Mouse (Mus musculus) erythroid progenitor cell, adult 5-6 weeks (primary cell): ENCODE measurements around the gene Hipk2. TPM values are rescaled to one million over a fixed set of nuclear protein-coding genes. Genes with fewer than 3 reads are reported as not detected.

Experiments used
- ATAC-seq: replicated peaks from 2 replicates; pipeline ENCODE4 v1.8.0; 2016; ENCODE audit warnings: moderate number of reproducible peaks, mild to moderate bottlenecking, moderate TSS enrichment, inconsistent platforms; ENCODE audit not compliant: poor library complexity, low FRiP score, severe bottlenecking
- total RNA-seq, 2 experiments: library from RNA; stranded (forward) in 1 of 2; stranded (reverse) in 1 of 2; fragments of 150-400 nt in 1 of 2; fragments of 186-747, 209-891 nt in 1 of 2; gene quantifications; 2 replicates each; pipeline versions ENCODE4 v1.2.3 to v1.2.4; 2015 to 2017; ENCODE audit warnings: low replicate concordance in 2 of 2

The Hipk2 gene
- total RNA-seq, 2 experiments from 2014 or later, result 160 to 280 TPM

GRCm38 (mm10) chr6:38730169-38731146 lies 145.5 kb downstream of the Hipk2 start:
- no peak for ATAC-seq

DNA sequence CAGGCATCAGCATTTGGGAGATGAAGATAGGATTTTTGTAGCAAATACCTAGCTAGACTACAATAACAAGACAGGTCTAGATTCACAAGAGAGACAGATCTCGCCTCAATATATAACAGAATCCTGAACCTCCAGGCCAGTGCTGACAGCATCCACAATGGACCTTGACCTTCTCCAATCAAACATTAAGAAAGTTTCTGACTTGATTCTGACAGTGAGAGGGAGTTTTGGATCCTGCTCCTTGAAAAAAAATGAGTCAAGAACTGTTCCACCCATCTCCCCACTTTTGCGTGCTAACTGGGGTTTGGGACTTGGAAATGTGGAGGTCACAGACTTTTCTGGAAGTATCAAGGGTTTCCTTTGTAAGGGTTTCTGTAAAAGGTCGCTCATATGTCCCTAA lies 150.4 kb downstream of the Hipk2 start:
- ATAC-seq, result no peak

- no peak for ATAC-seq
These were observed 154.6 kb downstream of the Hipk2 start for GRCm38 (mm10) chr6:38721361-38721760.

- ATAC-seq, result no peak
These were observed 156.7 kb downstream of the Hipk2 start for GRCm38 (mm10) chr6:38719229-38719628.

- 0 out of 2 replicates have a peak, but pooled peaks have one; percentile 28 for ATAC-seq
These were observed 157.3 kb downstream of the Hipk2 start for GRCm38 (mm10) chr6:38718625-38719024.

GRCm38 (mm10) chr6:38715881-38716280 lies 160.1 kb downstream of the Hipk2 start:
- ATAC-seq, result no peak

GRCm38 (mm10) chr6:38713957-38714898 lies 161.7 kb downstream of the Hipk2 start:
- ATAC-seq, result no peak

GRCm38 (mm10) chr6:38710449-38710848 lies 165.5 kb downstream of the Hipk2 start:
- no peak for ATAC-seq

DNA sequence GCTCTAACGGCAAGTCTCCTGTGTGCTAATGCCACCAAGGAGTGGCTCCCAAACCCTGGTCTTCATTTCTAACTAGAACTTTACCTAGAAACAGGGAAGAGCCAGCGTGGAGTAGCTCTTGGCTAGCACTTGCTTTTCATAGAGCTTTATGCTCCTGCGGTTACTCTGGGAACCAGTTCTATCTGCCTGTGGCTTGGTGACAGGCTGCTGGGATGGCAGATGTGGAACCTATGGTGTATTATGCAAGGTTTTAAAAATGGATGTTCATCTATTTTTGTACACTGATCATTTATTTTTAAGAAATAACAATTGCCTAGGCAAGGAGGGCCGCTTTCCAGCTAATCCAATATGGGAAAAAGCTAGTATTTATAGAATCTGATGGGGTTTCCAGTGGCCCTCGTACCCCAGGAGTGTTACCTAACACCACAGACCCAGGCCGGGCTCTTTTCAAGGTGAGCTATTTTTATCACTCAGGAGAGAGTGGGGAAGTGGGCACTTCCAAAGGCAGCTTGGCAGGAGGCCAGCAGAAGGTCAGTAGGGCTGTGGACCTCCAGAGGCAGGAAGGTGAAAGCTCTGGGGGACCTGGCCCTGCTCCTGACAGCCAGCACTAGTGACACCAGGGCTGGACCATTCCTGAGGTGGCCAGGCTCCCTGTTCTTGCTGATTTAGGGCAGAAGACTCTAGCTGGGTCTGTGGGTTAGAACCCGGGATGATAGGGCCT lies 171.5 kb downstream of the Hipk2 start:
- no peak for ATAC-seq

- ATAC-seq, result no peak
These were observed 172.4 kb downstream of the Hipk2 start for GRCm38 (mm10) chr6:38703526-38703925.

DNA sequence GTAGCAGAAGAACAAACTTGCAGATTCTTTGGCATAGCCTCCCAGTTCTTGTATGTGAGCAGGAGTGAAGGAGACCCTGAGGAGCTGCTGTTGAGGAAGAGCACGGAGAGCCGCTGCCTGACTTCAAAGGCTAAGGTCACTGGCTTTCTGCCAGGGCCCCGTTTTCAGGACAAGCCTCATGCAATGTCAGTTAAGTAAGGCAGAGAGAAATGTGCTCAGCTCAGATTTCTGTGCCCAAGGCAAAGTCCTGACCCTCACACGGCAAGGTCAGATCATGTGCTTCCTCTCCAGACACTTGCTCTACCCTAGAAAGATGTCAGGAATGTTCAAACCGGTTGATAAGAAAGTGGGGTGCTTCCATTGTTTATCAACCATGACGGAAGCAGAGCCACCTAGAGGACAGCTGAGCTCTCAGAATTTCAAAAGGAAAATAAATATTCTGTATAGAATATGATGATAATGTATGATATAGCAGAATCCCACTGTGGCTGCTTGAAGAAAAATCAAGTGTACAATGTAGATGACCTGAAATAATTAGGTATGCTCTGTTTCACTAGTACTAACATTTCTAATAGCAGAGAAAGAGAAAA lies 173.1 kb downstream of the Hipk2 start:
- ATAC-seq, result no peak

GRCm38 (mm10) chr6:38701421-38701820 lies 174.5 kb downstream of the Hipk2 start:
- no peak for ATAC-seq

DNA sequence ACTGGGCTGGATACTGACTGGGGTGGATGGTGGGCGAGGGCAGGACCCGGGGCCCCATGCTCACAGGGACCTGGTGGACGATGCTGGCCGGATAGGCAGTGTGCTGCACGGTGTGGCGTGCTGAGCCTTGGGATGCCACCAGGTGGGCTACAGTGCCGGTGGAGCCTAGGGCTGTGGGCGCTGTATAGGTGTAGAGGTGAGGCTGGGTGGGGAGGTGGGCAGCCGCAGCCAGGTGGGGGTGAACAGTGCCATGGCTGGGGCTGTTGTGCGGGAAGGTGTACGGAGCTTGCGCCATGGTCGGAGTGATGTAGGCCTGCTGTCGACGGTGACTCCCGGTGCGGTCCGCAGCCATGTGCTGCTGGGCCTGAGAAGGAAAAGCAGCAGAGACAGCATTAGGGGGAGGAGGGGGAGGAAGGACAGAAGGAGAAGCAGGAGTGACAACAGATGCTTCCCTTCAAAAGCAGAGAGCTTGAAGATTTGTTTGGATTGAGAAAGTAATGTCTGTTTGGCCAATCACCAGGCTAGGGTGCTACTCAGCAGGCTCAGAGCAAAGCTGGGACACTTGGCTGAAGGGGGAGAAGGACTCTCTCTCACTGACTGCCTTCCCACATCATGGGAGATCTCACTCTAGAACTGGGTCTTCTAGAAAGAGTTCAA lies 177.6 kb downstream of the Hipk2 start:
- no peak for ATAC-seq

DNA sequence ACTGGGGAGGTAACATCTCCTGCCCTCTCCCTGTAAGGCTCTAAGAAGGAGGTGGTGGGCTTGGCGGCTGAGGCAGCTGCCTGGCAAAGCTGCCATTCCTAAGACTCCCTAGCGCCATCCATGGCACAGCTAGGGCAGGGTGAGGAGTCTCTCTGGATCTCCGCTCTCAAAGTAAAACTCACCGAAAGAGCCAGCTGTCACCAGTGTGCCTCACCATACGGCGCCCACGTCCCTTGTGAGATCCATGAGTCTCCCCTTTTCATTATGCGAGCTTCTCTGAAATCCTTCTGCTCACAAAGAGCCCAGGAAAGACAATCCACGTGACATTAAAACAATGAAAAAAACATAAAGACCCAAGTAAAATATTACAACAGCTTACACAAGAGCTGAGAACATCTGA lies 179.4 kb downstream of the Hipk2 start:
- ATAC-seq, result no peak

GRCm38 (mm10) chr6:38695380-38696054 lies 180.4 kb downstream of the Hipk2 start:
- ATAC-seq, result peak; percentile 74

DNA sequence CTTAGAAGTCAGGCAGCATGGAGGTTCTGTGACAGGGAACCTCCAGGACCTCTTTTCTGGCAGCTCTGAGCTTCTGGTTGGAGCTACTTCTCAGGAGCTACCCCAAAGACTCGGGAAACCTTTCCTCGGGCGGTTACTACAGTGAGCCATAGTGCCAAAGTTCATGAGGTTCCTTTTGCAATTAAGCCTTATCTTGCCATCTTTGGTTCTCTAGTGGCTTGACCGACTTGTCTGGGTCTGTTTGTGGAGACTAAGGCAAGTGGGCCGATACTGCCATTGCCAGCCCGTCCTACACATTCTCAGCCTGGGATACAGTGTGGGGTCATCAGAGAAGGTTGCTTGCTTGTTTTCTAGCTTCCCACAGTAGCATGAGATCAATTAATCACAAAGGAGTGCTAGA lies 183.4 kb downstream of the Hipk2 start:
- ATAC-seq, result no peak

DNA sequence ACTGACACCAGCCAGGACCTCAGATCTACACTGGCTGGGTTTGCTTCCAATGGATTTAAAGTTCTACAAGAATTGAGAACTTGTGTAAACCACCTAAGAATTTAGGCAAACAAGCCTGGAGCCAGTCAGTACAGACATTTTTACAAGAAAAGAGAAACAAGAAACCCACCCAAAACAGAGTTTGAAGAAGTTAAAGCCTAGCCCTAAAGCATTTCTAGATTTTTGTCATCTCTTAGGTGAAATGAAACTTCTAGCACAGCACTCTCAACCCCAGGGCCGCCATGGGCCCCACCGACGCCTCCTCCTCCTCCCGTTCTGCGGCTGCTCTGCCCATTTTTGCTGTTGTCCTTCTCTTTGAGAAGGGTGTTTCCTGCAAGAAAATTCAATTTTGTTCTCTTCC lies 184.9 kb downstream of the Hipk2 start:
- ATAC-seq, result no peak

- no peak for ATAC-seq
These were observed 185.3 kb downstream of the Hipk2 start for GRCm38 (mm10) chr6:38690615-38691014.
